Mouse (Mus musculus) lung, adult 2 months (tissue): ENCODE data around the gene Il21. TPM values are rescaled to one million over a fixed set of nuclear protein-coding genes. Genes with fewer than 3 reads are reported as not detected.

Experiments
- DNase-seq: peaks from one replicate; pipeline ENCODE4 v3.0.0; 2022
- H3K4me1 ChIP-seq: fragments of 200-500 bp; 2 replicates; pipeline ENCODE4 v1.6.1; 2011; ENCODE audit warnings: low read length; ENCODE audit not compliant: control insufficient read depth, insufficient read depth
- H3K4me3 ChIP-seq: fragments of 200-500 bp; replicated peaks from 2 replicates; pipeline ENCODE3; 2011; ENCODE audit warnings: low read depth, mild to moderate bottlenecking, control low read depth, low read length; ENCODE audit errors: extremely low read depth
- CTCF ChIP-seq: fragments of 200-500 bp; IDR thresholded peaks from 2 replicates; pipeline ENCODE4 v1.5.1; 2011; ENCODE audit warnings: mild to moderate bottlenecking, low read length, control low read depth; ENCODE audit not compliant: insufficient read depth
- POLR2A ChIP-seq: fragments of 200-500 bp; IDR thresholded peaks from 2 replicates; pipeline ENCODE4 v1.6.1; 2011; ENCODE audit warnings: low read depth, mild to moderate bottlenecking, control low read depth, low read length, borderline replicate concordance; ENCODE audit errors: extremely low read depth
- WGBS: fragments of 180-500 bp; shearing (Covaris S2); methylation state at CpG from one replicate; pipeline ENCODE4 v1.1.7; 2018; 5-methylcytosine and 5-hydroxymethylcytosine counted together
- polyA plus RNA-seq: library from polyadenylated mRNA; depleted of rRNA; stranded (reverse); fragments of >200 nt; gene quantifications from 2 replicates; pipeline ENCODE4 v1.2.3, GENCODE M21; 2012; rRNA removed

The Il21 gene
- polyA plus RNA-seq, 1 experiment = not detected

- TF ChIP-seq POLR2A = no peak
- TF ChIP-seq CTCF = no peak
- H3K4me1 ChIP-seq = no peaks in the 10 kb centered on the region
- 72% methylated on average over 8 of the region's 8 CpGs for WGBS
- DNase-seq = no peak
- H3K4me3 ChIP-seq = no peak overlapping the region
Measured at GRCm38 (mm10) chr3:37173285-37173684, 59.2 kb downstream of the Il21 start.

Other genes with a start within 250 kb of the Il21 start
- gene Adad1, start 169.1 kb downstream of the Il21 start, polyA plus RNA-seq = not detected in 2 replicates
- gene Il2, start 106.7 kb downstream of the Il21 start, polyA plus RNA-seq = not detected in 2 replicates
- 0.70 and 1.3 TPM in 2 replicates for gene Bbs12, start 79.9 kb upstream of the Il21 start, polyA plus RNA-seq
- 0.67 and 2.1 TPM in 2 replicates for gene Cetn4, start 80.1 kb upstream of the Il21 start, polyA plus RNA-seq
- 5.1 and 5.4 TPM in 2 replicates for gene Fgf2, start 115.7 kb upstream of the Il21 start, polyA plus RNA-seq
- gene Spata5, start 187.3 kb upstream of the Il21 start, polyA plus RNA-seq = 0.92 and 2.4 TPM in 2 replicates
- 11.1 TPM in 2 replicates for gene Nudt6, start 187.6 kb upstream of the Il21 start, polyA plus RNA-seq